Mouse (Mus musculus): ENCODE results near the gene Msmb. TPM values are rescaled to one million over a fixed set of nuclear protein-coding genes. Genes with fewer than 3 reads are reported as not detected.
"Not testable (repeated sequence)": the region's sequence is repeated elsewhere in the genome, so short reads cannot be mapped to it uniquely, and the experiment has no call there.

The Msmb gene
- polyA plus RNA-seq, 1 experiment from 2014 or later = not detected

- H3K4me1 ChIP-seq (ENCODE audit: control insufficient read depth, insufficient read depth, low read length) = no peaks in the 10 kb centered on the region
- H3K27ac ChIP-seq (ENCODE audit: low read depth, low read length) = no peak overlapping the region
- H3K4me2 ChIP-seq = no peak overlapping the region
- no peak overlapping the region for H3K4me3 ChIP-seq (ENCODE audit: low read depth, low read length)
- WGBS (ENCODE audit: insufficient replicate concordance) = 87% methylated on average over 4 of the region's 4 CpGs
- no peaks in the 10 kb centered on the region for H3K27me3 ChIP-seq (ENCODE audit: control insufficient read depth, insufficient read depth, low read length)
- ATAC-seq (replicated peaks; ENCODE audit: insufficient number of reproducible peaks, low FRiP score, low TSS enrichment) = no peak
- H3K36me3 ChIP-seq (ENCODE audit: control insufficient read depth, insufficient read depth, low read length) = peaks cover 8% of the 10 kb centered on the region
- H3K9me3 ChIP-seq (replicated peaks; ENCODE audit: control insufficient read depth, low read length) = no peaks in the 10 kb centered on the region
- H3K9ac ChIP-seq (ENCODE audit: low read depth, low read length) = no peak overlapping the region
Measured at GRCm38 (mm10) chr14:32106911-32107310, 34.9 kb upstream of the Msmb start.

- H3K9ac ChIP-seq (ENCODE audit: low read depth, low read length); H3K27me3 ChIP-seq (ENCODE audit: control insufficient read depth, insufficient read depth, low read length); ATAC-seq (replicated peaks; ENCODE audit: insufficient number of reproducible peaks, low FRiP score, low TSS enrichment); H3K9me3 ChIP-seq (replicated peaks; ENCODE audit: control insufficient read depth, low read length); H3K4me3 ChIP-seq (ENCODE audit: low read depth, low read length); H3K4me2 ChIP-seq; H3K36me3 ChIP-seq (ENCODE audit: control insufficient read depth, insufficient read depth, low read length); H3K27ac ChIP-seq (ENCODE audit: low read depth, low read length); H3K4me1 ChIP-seq (ENCODE audit: control insufficient read depth, insufficient read depth, low read length): not testable (repeated sequence)
- 89% methylated on average over 10 of the region's 10 CpGs for WGBS (ENCODE audit: insufficient replicate concordance)
Measured at GRCm38 (mm10) chr14:32112124-32112523, 29.7 kb upstream of the Msmb start.

- 67% methylated on average over 11 of the region's 11 CpGs for WGBS (ENCODE audit: insufficient replicate concordance)
- no peak overlapping the region for H3K27ac ChIP-seq (ENCODE audit: low read depth, low read length)
- H3K4me1 ChIP-seq (ENCODE audit: control insufficient read depth, insufficient read depth, low read length) = no peaks in the 10 kb centered on the region
- H3K27me3 ChIP-seq (ENCODE audit: control insufficient read depth, insufficient read depth, low read length) = no peaks in the 10 kb centered on the region
- H3K9ac ChIP-seq (ENCODE audit: low read depth, low read length) = no peak overlapping the region
- no peaks in the 10 kb centered on the region for H3K9me3 ChIP-seq (replicated peaks; ENCODE audit: control insufficient read depth, low read length)
- no peak for ATAC-seq (replicated peaks; ENCODE audit: insufficient number of reproducible peaks, low FRiP score, low TSS enrichment)
- no peaks in the 10 kb centered on the region for H3K36me3 ChIP-seq (ENCODE audit: control insufficient read depth, insufficient read depth, low read length)
- no peak overlapping the region for H3K4me2 ChIP-seq
- H3K4me3 ChIP-seq (ENCODE audit: low read depth, low read length) = no peak overlapping the region
Measured at GRCm38 (mm10) chr14:32120940-32121919, 20.6 kb upstream of the Msmb start.

GRCm38 (mm10) chr14:32121920-32122315 lies 19.9 kb upstream of the Msmb start:
- Histone ChIP-seq H3K4me2 (no peak overlapping the region), H3K4me1 (ENCODE audit: control insufficient read depth, insufficient read depth, low read length) (no peaks in the 10 kb centered on the region), H3K4me3 (ENCODE audit: low read depth, low read length) (no peak overlapping the region), H3K9ac (ENCODE audit: low read depth, low read length) (no peak overlapping the region), H3K9me3 (replicated peaks; ENCODE audit: control insufficient read depth, low read length) (no peaks in the 10 kb centered on the region), H3K27ac (ENCODE audit: low read depth, low read length) (no peak overlapping the region), H3K27me3 (ENCODE audit: control insufficient read depth, insufficient read depth, low read length) (no peaks in the 10 kb centered on the region), H3K36me3 (ENCODE audit: control insufficient read depth, insufficient read depth, low read length) (no peaks in the 10 kb centered on the region)
- no peak for ATAC-seq (replicated peaks; ENCODE audit: insufficient number of reproducible peaks, low FRiP score, low TSS enrichment)
- WGBS (ENCODE audit: insufficient replicate concordance) = 45% methylated on average over 2 of the region's 2 CpGs

- no peak for ATAC-seq (replicated peaks; ENCODE audit: insufficient number of reproducible peaks, low FRiP score, low TSS enrichment)
- WGBS (ENCODE audit: insufficient replicate concordance) = 61% methylated on average over 3 of the region's 3 CpGs
Measured at GRCm38 (mm10) chr14:32124261-32124660, 17.6 kb upstream of the Msmb start.

GRCm38 (mm10) chr14:32125256-32125655 lies 16.6 kb upstream of the Msmb start:
- H3K4me1 ChIP-seq (ENCODE audit: control insufficient read depth, insufficient read depth, low read length); H3K4me2 ChIP-seq; H3K9ac ChIP-seq (ENCODE audit: low read depth, low read length); ATAC-seq (replicated peaks; ENCODE audit: insufficient number of reproducible peaks, low FRiP score, low TSS enrichment); H3K4me3 ChIP-seq (ENCODE audit: low read depth, low read length); H3K9me3 ChIP-seq (replicated peaks; ENCODE audit: control insufficient read depth, low read length); H3K27me3 ChIP-seq (ENCODE audit: control insufficient read depth, insufficient read depth, low read length); H3K27ac ChIP-seq (ENCODE audit: low read depth, low read length); H3K36me3 ChIP-seq (ENCODE audit: control insufficient read depth, insufficient read depth, low read length): not testable (repeated sequence)
- WGBS (ENCODE audit: insufficient replicate concordance) = 76% methylated on average over 5 of the region's 5 CpGs

More at GRCm38 (mm10) chr14:32124261-32124660, 17.6 kb upstream of the Msmb start:
- Histone ChIP-seq H3K36me3 (ENCODE audit: control insufficient read depth, insufficient read depth, low read length) (no peaks in the 10 kb centered on the region), H3K4me2 (no peak overlapping the region), H3K27ac (ENCODE audit: low read depth, low read length) (no peak overlapping the region), H3K9me3 (replicated peaks; ENCODE audit: control insufficient read depth, low read length) (no peaks in the 10 kb centered on the region), H3K4me1 (ENCODE audit: control insufficient read depth, insufficient read depth, low read length) (no peaks in the 10 kb centered on the region), H3K27me3 (ENCODE audit: control insufficient read depth, insufficient read depth, low read length) (no peaks in the 10 kb centered on the region), H3K9ac (ENCODE audit: low read depth, low read length) (no peak overlapping the region), H3K4me3 (ENCODE audit: low read depth, low read length) (no peak overlapping the region)

- no peak overlapping the region for H3K9ac ChIP-seq (ENCODE audit: low read depth, low read length)
- WGBS (ENCODE audit: insufficient replicate concordance) = 67% methylated on average over 5 of the region's 5 CpGs
- H3K9me3 ChIP-seq (replicated peaks; ENCODE audit: control insufficient read depth, low read length) = no peaks in the 10 kb centered on the region
- H3K36me3 ChIP-seq (ENCODE audit: control insufficient read depth, insufficient read depth, low read length) = no peaks in the 10 kb centered on the region
- peaks cover 2% of the 10 kb centered on the region; the same call in 1 of the 2 replicates for H3K4me1 ChIP-seq (ENCODE audit: control insufficient read depth, insufficient read depth, low read length)
- H3K4me3 ChIP-seq (ENCODE audit: low read depth, low read length) = no peak overlapping the region
- H3K4me2 ChIP-seq = no peak overlapping the region
- no peak for ATAC-seq (replicated peaks; ENCODE audit: insufficient number of reproducible peaks, low FRiP score, low TSS enrichment)
- no peak overlapping the region for H3K27ac ChIP-seq (ENCODE audit: low read depth, low read length)
- no peaks in the 10 kb centered on the region for H3K27me3 ChIP-seq (ENCODE audit: control insufficient read depth, insufficient read depth, low read length)
Measured at GRCm38 (mm10) chr14:32128409-32128808, 13.4 kb upstream of the Msmb start.

GRCm38 (mm10) chr14:32131836-32132235 lies 10.0 kb upstream of the Msmb start:
- H3K9ac ChIP-seq (ENCODE audit: low read depth, low read length) = no peak overlapping the region
- no peaks in the 10 kb centered on the region for H3K27me3 ChIP-seq (ENCODE audit: control insufficient read depth, insufficient read depth, low read length)
- H3K9me3 ChIP-seq (replicated peaks; ENCODE audit: control insufficient read depth, low read length) = no peaks in the 10 kb centered on the region
- H3K4me1 ChIP-seq (ENCODE audit: control insufficient read depth, insufficient read depth, low read length) = peaks cover 18% of the 10 kb centered on the region
- no peak overlapping the region for H3K4me3 ChIP-seq (ENCODE audit: low read depth, low read length)
- no peak overlapping the region for H3K27ac ChIP-seq (ENCODE audit: low read depth, low read length)
- no peak overlapping the region for H3K4me2 ChIP-seq
- H3K36me3 ChIP-seq (ENCODE audit: control insufficient read depth, insufficient read depth, low read length) = no peaks in the 10 kb centered on the region
- no peak for ATAC-seq (replicated peaks; ENCODE audit: insufficient number of reproducible peaks, low FRiP score, low TSS enrichment)
- 21% methylated on average over 4 of the region's 4 CpGs for WGBS (ENCODE audit: insufficient replicate concordance)
